Mouse (Mus musculus): ENCODE results near the gene Rap1gap.

Rap1gap gene

DNA sequence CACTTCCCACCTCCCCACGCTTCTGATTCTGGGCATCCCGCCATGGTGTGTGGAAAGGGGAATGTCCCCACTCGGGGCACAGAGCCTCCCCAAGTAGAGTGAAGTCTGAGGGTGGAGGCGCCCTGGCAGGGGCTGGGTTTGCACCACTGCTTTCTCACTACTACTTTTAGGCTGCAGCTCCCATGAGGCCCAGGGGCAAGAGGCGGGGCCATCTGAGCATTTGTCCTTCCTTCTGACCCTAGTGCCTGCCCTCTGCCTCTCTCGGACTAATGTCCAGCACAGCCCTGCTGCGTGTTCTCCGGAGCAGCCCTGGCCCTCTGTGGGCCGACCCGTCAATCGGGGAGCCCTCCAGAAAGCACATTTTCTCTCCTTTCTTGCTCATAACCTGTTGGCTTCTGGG, 59.7 kb downstream of the Rap1gap start:
- DNase-seq (ENCODE audit: low spot score): no peak

DNA sequence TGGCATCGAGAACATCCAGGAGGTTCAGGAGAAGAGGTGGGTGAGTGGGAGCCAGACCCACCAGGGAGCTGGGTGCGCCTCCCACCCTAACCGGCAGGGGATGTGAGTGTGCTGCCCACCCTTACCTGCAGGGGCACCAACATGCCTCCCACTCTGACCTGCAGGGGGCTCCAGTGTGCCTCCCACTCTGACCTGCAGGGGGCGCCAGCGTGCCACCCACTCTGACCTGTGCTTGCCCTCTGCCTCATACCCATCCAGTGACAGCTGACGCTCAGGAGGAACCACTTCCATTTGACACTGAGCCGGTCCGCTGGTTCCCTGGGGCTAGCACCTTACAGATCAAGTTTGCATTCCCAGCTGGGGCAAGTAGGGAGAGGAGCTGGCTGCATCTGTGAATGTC, 60.2 kb downstream of the Rap1gap start:
- DNase-seq (ENCODE audit: low spot score): peak; percentile 73

DNA sequence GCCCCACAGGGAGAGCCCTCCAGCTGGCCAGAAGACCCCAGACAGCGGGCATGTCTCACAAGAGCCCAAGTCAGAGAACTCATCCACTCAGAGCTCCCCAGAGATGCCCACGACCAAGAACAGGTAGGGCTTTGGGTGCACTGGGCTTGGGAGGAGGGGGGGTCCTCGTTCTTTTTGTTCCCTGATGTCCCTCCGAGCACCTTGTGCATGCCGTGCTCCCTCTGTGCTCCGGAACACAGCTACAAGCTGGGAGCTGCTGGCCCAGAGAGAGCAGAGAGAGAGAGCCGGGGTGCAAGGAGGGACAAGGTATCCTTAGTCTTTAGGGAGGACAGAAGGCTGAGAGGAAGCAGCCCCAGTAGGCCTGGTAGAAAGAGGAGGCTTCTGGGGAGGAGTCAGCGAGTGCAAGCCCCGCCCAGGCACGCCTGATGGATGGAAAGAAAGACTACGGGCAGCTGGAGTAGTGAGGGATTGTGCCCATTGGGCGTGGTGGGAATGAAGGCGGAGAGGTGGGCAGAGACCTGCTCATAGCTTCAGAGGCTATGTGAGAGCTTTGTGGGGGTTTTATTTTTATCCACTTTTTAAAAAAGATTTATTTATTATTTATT, 61.1 kb downstream of the Rap1gap start:
- no peak for DNase-seq (ENCODE audit: low spot score)

DNA sequence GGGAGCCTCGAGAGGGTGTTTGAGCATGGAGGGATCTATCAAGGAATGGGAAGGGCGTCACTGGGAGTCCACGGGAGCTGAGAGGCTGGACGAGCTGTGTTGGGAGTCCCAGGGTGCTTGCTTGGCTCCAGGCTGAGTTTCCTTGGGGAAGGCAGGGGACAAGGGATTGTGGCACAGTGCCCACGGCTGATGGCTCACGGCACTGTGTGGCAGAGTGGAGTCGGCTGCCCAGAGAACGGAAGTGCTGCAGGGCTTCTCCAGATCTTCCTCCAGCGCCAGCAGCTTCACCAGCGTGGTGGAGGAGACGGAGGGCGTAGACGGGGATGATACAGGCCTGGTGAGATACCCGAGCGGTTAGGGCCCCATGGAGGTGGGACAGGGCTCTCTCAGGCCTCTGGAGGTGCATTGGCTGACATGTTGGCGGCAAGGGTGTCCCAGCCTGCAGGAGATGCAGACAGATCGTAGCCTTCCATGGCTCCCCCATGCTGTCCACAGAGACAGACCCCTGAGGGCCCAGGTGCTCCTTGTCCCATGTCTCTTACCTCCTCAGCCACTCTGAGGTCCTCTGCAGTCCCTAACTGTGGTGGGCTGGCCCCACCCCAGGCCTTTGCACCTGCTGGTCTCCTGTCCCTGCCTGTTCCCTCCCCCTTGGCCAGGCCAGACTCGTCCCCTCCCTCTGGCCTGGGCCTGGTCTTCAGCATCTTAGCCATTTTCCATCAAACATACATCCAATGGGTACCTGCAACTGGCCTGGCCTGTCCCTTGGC, 62.4 kb downstream of the Rap1gap start:
- no peak for DNase-seq (ENCODE audit: low spot score)

DNA sequence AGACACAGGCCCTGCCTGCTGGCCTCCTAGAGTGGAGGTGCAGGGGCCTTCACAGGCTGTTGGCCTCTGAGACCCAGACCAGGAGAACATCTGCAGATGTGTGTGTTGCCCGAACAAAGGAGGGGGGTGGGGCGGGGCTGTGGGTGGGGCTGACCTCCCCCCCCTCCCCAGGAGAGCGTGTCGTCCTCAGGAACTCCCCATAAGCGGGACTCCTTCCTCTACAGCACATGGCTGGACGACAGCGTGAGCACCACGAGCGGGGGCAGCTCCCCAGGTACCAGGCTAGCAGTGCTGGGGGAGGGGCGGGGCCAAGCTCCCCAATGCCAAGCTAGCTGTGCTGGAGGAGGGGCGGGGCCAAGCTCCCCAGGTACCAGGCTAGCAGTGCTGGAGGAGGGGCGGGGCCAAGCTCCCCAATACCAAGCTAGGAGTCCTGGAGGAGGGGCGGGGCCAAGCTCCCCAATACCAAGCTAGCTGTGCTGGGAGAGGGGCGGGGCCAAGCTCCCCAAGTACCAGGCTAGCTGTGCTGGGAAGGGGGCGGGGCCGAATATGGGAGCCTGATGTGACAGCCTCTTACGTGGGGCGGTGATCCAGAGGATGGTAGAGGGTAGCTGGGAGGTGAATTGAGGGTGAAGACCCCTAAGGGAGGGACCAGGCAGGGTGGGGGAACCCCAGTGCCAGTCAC, 63.1 kb downstream of the Rap1gap start:
- DNase-seq (ENCODE audit: low spot score): no peak

DNA sequence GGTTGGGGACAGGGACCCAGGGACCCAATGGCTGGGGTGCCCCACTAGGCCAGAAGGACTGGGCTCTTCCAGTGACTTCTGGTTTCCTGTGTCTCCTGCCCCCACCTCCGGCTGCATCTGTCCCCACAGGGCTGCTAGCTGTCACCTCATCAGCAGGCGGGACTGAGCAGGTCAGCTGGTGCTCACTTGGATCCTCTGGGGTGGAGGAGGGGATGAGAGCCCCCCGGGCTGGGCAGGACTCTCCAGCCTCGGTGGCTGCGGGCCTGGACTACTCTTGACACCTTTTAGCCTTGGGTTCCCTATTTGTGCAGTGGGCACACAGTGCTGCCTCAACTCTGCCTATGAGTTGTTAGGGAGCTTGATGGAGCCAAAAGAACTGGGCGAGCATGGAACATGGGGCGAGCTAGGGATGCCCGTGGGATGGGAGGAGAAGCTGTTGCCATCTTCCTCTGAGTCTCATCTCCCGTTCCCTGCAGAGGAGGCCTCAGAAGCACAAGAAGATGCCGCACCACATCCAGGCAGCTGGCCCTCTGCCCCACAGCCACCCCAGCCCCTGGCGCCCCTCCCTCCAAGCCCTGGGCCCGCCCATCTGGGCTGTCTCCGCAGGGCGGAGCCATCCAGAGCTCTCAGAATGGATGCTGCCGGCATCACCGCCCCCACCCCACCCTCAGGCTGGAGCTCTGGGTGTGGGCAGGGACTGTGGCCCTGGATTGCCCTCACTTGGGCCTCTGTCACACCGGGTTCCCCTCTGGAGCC, 64.1 kb downstream of the Rap1gap start:
- DNase-seq (ENCODE audit: low spot score): peak; percentile 44

DNA sequence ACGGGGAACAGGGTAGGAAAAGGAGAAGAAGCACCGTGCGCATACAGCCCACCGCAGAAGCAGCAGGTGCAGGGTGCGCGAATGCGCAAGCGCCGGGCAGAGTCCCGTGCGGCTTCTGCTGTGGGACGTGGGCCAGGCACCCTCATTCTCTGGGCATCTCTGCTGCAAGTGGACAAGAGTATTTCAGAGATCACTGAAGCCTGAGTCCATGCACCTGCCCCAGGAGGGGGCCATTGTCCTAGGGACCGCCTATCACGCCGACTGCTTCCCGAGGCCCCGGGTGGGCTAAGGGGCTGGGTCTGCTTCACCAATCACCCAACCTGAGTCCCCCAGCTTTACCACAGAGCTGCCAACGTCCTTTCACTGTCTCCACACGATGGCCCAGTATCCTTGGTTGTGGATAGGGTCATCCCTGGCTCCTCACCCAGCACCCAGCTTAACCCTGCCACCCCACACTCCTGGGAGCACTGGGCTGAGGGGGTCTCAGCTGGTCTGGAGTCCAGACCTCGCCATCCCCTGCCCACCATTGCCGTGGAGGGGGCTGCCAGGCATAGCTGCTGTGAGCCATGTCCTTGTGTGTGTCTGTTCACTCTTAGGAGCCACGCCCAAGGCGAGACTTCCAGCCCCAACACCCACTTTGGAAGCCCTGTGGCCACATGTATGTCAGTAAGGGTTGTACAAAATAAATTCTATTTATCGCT, 64.8 kb downstream of the Rap1gap start:
- no peak for DNase-seq (ENCODE audit: low spot score)

DNA sequence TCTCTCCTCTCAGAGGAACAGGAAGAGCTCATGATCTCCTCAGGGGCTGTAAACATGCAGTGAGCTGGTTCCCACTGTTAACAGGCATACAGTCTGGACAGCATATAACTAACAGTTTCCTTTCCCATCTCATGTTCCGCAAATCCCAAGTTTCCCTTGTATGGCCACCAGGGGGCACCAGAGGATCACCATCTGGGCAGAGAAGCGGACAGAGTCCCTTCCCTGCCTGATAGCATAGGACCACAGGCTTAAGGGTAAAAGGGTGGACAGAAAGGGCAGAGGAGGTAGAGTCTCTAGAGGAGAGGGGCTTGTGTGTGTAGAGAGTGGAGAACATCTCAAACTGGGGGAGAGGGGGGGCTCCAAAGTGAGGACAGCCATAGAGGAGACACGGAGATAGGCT, 65.6 kb downstream of the Rap1gap start:
- peak; percentile 90 for DNase-seq (ENCODE audit: low spot score)

DNA sequence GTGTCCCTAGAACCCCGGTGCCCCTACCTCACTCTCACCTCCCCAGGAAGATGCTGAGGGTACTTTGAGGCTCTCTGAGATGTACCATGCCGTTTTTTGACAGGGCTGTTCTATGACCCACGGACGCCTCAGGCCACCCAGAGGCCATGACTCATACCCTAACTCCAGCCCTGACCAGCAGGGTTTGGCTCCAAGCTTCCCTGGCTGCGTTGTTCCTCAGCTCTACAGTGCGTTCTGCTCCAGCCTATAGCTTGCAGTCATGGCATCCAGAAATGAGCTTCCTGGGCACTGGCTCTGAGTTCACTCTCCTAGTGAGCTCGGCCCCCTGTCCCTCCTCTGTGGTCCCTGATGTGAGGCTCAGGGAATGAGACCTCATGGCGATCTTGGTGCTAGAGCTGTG, 66.2 kb downstream of the Rap1gap start:
- no peak for DNase-seq (ENCODE audit: low spot score)

DNA sequence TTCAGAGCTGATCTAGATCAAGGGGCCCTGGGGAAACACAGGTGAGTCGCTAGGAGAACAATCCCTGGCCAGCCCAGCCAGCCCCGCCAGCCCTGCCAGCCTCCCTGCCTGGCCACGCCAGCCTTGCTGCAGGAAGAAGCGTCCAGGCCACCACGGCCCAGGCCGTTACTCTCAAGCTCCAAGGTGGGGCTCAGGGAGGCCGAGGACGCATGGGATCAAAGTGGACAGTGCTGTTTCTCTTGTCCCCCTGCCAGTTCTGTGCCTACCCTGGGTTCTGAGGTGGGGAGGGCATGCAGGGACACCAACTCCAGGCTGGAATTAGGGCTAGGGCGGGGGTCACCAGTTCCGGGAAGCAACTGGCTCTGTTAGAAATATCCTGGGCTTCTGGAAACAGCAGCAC, 67.4 kb downstream of the Rap1gap start:
- no peak for DNase-seq (ENCODE audit: low spot score)

DNA sequence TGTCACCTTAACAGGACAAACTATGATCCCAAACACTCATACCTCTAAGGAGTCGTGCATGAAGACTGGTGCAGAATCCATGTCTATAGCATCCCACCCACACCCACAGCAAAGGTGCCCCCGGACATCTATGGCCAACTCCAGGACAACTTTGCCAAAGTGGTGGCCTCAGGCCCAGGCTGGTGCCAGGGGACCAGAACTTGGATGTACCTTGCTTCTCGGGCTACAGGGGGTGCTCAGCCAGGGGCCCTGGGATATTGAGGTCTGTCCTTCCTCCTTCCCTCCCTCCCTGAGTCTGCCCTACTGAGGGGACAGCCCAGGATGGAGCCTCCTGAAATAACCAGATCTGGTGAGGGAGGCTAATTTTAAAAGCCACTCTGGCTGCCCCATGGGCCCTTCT, 67.8 kb downstream of the Rap1gap start:
- DNase-seq (ENCODE audit: low spot score): no peak

DNA sequence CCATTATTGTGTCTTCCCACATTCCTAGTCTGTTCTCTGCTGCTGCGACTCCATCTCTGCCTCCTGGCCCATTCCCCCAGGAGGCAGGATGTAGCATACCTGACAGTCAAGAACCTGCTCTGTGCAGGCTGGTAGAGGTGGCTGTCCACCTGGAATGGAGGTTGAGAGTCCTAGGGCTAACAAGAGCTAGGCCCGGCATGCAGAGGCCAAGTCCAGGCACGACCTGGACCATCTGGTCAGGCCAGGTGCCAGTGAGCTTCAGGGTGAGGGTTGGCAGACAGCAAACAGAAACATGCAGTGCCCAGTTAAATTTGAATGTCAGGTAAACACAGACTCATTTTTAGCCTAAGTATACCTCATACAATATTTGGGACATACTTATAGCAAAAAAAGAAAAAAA, 68.4 kb downstream of the Rap1gap start:
- DNase-seq (ENCODE audit: low spot score): no peak

DNA sequence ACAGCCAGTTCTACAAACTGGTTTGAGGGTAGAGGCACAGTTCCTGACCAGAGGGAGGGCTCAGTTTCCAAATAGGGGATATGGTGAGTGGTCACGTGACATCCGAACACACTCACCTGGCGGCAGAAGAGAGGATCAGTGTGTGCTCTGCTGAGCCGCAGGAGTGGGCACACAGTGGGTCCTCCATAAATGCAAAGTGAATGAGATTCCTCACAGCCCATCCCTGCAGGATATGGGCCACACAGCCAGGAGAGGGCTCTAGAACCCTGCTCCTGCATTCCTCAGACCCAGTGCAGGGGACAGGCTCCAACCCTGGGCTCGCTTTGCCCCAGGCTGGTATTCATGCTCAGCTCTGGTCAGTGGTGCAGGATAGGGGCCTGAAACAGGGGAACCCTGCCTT, 68.9 kb downstream of the Rap1gap start:
- no peak for DNase-seq (ENCODE audit: low spot score)

DNA sequence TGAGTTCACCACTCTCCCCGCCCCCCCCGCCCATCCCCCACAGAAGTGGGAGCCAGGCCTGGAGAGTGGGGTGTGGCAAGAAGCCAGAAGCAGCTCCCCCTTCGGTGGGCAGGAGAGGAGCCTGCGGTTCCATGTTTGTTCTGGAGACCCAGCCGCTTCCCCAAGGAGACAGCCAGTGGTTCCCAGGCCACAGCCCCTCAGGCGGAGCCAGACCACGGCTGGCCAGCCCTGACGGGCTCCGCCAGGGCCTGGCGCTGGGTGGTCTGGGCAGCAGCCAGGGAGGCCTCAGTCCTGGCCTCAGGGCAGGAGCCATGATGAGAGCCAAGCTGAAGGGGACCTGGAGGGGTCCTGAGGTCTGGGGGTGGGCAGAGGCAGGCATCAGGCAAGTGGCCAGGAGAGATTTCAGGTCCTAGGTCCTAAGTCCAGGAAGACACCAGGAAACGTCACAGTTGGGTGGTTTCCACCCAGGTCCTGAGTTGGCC, 71.7 kb downstream of the Rap1gap start:
- DNase-seq (ENCODE audit: low spot score): no peak

DNA sequence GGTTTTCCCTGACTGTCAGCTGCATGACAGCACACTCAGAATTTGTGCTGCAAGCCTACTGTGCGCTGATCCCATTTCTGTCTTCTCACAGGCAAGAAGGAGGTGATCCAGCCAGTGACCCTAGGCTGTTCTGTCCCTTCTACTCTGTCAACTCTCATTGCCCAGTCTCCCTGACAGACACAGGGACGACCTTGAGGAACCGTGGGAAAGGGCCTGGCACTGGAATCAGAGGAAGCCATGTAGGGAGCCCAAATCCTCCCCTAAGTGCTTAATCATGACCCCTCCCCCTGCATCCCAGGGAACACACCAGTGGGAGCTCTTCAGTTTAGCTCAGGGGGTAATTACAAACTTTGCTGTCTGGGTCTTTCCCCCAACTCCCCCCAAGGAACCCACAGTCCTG, 73.2 kb downstream of the Rap1gap start:
- DNase-seq (ENCODE audit: low spot score): no peak

DNA sequence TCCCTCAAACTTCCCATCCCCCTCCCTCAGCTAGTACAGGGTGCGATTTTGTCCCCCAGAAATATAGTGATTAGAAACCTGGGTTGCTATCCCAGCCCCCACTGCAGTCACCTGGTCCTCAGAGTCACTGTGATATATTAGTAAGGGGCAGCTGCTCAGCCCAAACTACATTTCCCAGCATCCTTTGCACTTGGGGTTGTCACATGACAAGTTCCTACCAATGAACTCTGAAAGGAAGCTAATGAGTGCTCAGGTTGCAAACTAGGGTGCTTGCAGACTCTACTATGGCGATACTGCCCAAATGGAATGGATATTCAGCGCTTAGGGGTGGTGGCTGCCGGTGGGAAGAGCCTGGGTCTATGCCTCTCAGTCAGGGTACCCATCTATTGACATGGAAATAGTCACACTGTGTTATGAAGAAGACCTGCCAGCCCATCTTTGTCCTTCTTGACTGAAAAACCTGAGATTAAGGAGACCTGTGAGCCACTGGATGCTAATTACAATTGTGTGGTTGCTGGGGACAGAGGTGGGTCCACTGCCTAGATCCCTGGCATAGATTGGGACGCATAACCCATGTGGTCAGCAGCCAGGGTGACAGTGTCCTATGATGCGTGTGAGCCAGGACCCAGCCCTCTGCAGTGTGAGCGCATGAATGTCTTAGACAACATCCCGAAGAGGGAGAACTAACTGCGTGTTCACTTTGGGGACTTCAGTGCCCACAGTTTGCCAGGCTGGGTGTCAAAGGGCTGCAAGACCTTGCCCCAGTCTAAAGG, 74.8 kb downstream of the Rap1gap start:
- peak; percentile 52 for DNase-seq (ENCODE audit: low spot score)

DNA sequence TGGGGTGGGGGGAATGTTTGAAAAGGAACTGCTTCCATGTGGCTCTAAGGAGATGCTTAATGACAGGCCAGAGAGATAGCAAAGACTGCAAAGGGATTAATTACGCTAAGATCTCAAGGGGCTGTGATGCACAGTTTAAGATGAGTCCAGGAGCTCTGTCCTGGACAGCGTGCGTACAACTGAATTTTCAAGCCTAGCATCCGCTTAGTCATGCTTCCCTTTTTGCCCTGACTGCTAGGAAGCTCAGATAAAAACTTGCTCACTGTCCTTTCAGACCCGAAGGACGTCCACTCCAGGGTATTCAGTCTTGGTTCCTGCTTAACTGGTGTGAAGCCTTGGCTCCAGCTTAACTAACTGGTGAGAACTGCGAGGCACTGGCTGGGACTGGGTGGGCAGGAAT, 75.8 kb downstream of the Rap1gap start:
- DNase-seq (ENCODE audit: low spot score): no peak

DNA sequence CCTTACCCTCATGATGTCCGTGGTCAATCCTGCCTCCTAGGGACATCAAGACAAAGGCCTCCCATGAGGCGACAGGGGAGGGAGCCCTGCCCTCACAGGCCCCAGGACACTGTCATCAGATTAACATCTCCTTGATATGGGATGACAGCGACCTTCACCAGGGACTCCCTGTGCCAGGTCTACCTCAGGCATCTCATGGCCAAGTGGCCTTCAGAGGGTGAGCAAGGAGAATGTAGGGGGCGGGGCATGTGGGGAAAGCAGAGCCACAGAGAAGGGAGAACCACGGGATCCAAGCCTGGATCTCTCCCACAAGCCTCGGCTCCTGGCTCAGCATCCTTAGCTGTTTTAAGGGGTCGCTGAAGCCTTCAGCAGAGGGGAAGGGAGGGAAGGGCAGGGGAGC, 79.3 kb downstream of the Rap1gap start:
- DNase-seq (ENCODE audit: low spot score): no peak

DNA sequence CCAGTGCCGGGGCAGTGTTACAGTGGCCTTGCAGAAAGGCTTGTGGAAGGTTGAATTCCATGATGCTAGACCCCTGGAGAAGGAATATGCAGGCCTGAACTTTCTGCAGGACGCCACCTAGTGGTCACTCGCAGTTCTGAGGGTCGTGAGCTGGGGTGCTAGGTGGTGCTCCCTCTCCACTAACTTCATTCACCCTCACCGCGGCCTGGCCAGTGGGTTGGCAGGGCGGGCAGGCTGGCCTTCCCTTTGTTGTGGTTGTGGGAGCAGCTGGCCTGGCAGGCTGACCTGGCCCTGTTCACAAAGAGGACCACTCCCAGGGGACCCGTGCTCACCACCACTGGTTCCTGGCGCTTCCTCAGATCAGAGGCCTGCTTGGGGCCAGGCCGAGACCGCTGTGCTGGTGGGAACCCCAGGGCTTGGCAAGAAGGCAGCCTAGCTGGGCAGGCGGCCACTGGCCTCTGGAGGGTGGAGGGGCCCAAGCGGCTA, 80.0 kb downstream of the Rap1gap start:
- DNase-seq (ENCODE audit: low spot score): no peak

DNA sequence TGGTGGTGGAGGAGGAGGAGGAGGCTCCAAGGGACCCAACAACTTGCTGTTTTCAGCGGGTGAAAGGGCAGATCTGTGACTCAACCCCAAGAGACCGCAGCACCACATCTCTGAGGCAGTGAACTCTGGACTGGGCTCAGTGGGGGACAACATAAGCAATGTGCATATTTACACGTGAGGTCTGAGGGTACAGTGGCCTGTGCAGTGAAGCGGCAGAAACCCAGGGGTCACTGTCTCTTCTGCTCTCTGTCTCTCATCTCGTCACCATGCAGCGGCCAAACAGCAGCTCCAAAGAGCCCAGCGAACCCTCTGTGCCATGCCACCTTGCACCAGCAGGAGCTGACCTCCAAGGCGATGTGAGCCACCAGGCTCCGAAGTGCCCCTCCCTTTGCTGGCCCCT, 82.6 kb downstream of the Rap1gap start:
- no peak for DNase-seq (ENCODE audit: low spot score)

DNA sequence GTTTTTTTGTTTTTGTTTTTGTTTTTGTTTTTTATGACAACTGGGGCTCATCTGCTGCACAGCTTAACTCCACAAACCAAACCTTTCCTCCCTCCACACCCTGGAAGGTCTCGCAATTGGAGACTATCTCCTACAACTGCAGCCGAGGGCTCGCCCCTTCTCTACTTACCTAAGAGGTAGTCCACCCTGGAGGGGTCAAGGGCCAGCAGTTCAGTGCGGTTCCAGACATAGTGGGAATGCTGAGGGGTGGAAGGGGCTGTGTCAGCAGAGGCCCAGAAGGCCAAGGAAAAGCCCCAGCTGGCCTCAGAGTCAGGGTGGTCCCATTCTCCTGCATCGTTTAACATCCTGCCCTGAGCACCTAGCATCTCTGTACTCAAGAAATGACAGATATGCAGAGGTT, 83.1 kb downstream of the Rap1gap start:
- no peak for DNase-seq (ENCODE audit: low spot score)
